Mouse (Mus musculus) heart, postnatal 36 days (tissue): Measurements from ENCODE around the gene Tap1. TPM values are rescaled to one million over a fixed set of nuclear protein-coding genes. Genes with fewer than 3 reads are reported as not detected.
A peak's percentile ranks its signal among the peaks of the same experiment; 100 is the strongest.

Experiments
- DNase-seq, 2 experiments: peaks; one replicate each; pipeline ENCODE4 v3.0.0; 2021 to 2022
- intact Hi-C: fragments of 180-260 bp; cut with DNase I; formaldehyde crosslinking; loops from one replicate; pipeline ENCODE4 v1.15.1; 2025
- total RNA-seq, 2 experiments: library from RNA; stranded (reverse); gene quantifications; 2 replicates each; pipeline ENCODE4 v1.2.3; 2021

Tap1 gene
- total RNA-seq, 2 experiments from 2014 or later, result 4.1 to 7.0 TPM

DNA sequence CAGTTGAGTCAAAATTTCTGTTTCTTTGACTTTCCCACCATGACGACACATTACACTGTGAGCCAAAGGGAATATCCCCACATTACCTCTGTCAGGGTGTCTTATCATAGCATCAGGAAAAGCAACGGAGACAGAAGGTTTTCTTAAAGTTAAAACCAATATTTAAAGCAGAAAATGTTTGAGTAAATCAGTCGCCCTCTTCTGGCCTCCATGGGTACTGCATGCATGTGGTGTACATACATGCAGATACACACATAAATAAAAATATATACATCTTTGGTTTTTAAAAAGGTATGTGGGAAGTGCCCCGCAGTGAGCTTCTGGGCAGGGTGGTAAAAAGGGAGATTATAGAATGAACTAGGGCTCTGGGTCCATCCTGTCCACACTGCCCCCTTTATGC is 10.2 kb upstream of the Tap1 start:
- intact Hi-C loops, result no loop called here
- DNase-seq, result no peak

DNA sequence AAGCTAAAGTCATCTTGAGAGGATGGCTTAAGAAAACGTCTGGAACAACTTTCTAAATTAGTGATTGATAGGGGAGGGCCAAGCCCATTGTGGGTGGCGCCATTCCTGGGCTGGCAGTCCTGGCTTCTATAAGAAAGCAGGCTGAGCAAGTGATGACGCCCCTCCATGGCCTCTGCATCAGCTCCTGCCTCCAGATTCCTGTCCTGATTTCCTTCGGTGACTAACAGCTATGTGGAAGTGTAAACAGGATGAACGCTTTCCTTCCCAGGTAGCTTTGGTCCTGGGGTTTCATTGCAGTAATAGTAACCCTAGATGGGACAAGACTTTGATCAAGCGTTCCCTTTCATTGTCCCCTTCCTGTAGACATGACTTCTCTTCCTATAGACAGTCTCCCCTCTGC is 8.3 kb upstream of the Tap1 start:
- intact Hi-C loops, result no loop called here

DNA sequence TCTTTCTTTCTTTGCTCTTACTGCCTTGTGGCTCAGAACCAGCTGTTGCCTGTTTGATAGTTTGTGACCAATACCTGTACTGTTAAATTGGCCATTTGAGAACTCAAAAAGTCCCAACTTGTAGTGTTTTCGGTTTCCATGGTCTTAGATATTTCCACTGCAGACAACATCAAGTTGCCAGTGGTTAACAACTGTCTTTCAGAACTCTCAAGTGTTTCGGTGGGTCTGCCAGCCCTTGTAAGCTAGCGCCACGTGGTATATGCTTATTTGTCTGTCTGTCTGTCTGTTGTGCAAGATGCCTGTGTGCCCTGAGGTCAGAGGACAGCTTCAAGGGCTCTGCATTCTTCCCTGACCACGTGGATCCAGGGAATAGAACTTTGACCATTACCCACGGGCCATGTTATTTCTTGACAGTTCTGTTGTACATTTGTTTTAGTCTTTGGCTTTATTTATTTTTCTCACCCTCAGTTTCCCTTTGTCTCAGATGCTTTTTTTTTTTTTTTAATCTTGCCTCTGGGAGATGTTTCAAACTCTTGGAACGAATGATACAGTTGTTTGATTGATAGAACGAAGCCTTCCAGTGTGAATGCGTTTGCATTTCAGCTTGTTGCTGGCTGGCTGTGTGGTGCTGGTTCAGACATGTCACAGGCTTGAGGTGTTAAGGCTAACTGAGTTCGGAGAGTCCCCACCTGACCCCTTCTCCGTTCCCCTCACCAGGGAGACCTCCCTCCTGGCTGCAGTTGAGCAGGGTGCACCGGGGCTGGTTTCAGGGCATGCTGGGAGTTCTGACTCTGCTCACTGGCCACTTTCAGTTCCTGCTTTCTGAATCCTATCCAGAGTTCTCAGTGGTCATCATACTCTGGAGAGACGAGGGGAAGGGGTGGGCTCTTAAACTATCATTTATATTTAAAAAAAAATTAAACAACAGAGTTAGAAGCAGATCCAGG is 7.2 kb upstream of the Tap1 start:
- no peak for DNase-seq
- intact Hi-C loops, result no loop called here

More for the DNA sequence above, 8.3 kb upstream of the Tap1 start:
- DNase-seq, result no peak

DNA sequence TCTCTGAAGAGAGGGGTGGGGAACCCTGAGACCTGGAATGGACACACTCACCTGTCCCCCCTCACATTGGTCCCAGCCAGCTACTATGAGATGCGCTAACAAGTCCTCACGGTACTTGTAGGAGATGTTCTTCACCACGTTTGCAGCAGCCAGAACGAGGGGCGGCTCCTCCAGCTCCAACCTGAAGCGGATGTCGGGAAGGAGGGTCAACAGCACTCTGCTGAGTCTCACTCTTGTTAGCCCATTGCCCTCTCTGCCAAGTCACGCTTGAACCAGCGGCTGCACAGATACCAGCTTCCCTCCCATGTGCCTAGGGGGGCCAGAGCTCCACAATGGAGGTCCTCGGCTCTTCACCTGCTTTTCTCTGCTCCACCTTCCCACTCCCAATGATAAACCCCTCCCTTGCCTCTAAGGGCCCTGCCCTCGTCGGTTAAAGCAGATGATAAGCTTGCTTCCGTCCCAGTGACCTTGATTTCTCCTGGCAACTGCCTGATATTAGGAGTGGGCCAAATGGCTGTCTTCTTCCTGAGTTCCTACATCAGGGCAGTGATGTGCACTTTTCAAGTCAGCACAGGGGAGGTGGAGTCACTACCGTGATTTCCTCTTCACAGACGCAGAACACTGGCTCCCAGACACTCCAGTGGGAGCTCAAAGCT is 3.7 kb upstream of the Tap1 start:
- intact Hi-C loops, result no loop called here

DNA sequence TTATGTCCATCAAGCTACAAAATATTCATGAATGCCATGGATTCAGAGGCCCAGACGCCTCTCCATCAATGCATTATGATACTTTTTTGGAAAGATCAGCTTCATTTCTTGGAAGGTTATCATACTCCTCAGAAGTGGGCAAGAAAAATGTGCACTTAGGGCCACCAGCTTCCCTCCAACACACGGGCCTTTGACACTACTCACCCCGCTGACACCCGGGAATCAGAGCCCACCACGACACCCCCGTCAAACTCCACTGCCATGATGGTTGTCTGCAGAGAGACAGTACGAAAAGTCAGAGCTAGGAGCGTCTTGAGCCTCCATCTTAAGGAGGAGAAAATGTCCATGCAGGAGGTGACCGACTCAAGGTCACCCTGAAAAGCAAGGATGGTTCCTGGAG is 1.8 kb upstream of the Tap1 start:
- no peak for DNase-seq
- intact Hi-C loops, result loop anchor here (5.0 kb wide), 1 partner anchor 52 kb away; the partner anchor contains the start of gene H2-Ob

More for the DNA sequence above, 3.7 kb upstream of the Tap1 start:
- DNase-seq, result no peak

DNA sequence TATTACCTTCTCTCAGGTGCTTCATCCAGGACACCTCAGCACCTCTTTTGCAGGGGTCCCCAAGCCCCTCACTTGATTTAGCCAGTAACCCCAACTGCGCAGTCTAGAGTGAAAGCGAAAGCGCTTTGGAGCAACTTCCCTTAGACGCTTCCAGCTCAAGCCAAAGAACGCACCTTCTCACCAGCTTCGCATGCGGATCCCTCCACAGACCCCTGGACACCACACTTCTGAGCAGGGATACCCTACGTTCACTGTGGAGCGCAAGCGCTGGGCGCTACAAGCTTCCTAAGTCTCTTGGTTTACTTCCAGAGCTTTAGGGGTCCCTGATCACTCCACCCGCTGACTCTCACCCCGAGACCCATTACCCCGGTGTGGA is 480 bp upstream of the Tap1 start:
- intact Hi-C loops, result loop anchor here (1.0 to 5.0 kb wide), 4 partner anchors 11 to 50 kb away; partner anchors contain the start of gene H2-Ob
- DNase-seq, result no peak

DNA sequence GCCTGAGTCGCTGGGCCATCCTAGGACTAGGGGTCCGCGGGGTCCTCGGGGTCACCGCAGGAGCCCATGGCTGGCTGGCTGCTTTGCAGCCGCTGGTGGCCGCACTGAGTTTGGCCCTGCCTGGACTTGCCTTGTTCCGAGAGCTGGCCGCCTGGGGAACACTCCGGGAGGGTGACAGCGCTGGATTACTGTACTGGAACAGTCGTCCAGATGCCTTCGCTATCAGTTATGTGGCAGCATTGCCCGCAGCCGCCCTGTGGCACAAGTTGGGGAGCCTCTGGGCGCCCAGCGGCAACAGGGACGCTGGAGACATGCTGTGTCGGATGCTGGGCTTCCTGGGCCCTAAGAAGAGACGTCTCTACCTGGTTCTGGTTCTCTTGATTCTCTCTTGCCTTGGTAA is 657 bp downstream of the Tap1 start:
- intact Hi-C loops, result loop anchor here (5.0 kb wide), 1 partner anchor 49 kb away; the partner anchor contains the start of gene H2-Ob
- DNase-seq, result peak; percentile 44 to 64

DNA sequence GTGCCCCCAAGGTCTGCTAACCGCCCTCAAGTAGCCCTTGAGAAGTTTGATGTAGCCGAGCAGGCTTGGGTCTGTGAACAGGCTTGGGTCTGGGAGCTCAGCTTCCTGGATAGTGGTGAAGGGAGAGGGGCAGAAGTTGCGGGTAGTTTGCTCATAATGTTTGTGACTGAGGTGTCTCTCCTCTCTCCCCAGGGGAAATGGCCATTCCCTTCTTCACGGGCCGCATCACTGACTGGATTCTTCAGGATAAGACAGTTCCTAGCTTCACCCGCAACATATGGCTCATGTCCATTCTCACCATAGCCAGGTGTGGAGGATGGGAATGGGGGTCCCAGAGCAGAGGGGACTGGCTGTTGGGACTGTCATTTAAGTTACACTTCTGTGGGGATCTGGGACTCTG is 1.6 kb downstream of the Tap1 start:
- no peak for DNase-seq
- intact Hi-C loops, result loop anchor here (5.0 kb wide), 1 partner anchor 48 kb away; the partner anchor contains the start of gene H2-Ob

DNA sequence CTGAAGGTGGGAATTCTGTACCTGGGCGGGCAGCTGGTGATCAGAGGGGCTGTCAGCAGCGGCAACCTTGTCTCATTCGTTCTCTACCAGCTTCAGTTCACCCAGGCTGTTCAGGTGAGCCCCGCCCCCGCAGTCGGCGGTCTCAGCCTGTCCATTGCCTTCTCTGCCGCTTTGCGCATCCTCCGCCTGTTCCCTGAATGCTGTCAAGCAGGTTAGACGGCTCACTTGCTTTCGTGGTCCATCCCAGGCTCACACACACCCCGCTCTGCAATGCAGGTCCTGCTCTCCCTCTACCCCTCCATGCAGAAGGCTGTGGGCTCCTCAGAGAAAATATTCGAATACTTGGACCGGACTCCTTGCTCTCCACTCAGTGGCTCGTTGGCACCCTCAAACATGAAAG is 5.5 kb downstream of the Tap1 start:
- intact Hi-C loops, result no loop called here
- DNase-seq, result no peak

DNA sequence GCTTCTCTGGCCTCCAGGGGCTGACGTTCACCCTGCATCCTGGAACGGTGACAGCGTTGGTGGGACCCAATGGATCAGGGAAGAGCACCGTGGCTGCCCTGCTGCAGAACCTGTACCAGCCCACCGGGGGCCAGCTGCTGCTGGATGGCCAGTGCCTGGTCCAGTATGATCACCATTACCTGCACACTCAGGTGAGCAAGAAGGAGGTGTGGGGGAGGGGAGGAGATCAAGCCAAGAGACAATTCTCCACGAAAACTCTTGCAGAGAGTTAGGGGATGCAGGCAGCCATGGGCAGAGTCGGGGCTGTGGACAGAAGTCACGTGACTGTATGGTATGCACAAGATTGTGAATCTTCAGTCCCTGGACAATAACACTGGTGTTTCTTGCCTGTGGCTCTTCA is 6.1 kb downstream of the Tap1 start:
- no peak for DNase-seq
- intact Hi-C loops, result no loop called here

DNA sequence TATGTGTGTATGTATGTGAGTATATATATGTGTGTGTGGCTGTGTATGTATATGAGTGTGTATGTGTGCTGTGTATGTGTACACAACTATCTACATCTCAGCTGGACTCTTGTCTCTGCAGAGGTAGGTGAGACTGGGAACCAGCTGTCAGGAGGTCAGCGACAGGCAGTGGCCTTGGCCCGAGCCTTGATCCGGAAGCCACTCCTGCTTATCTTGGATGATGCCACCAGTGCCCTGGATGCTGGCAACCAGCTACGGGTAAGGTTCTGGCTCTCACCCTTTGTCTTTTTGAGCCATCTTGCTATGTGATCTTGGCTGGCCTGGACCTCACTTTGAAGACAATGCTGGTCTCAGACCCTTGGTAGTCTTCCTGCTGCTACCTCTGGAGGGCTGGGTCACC is 7.4 kb downstream of the Tap1 start:
- intact Hi-C loops, result no loop called here
- DNase-seq, result no peak

DNA sequence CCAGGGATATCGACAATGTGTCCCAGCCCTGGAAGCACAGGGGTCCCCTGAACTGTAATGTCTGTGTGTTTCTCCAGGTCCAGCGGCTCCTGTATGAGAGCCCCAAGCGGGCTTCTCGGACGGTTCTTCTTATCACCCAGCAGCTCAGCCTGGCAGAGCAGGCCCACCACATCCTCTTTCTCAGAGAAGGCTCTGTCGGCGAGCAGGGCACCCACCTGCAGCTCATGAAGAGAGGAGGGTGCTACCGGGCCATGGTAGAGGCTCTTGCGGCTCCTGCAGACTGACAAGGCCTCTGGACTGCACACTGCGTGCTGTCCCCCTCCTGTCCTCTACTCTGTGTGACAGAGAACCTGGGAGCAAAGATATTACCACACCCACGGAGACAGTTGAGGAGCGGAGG is 9.1 kb downstream of the Tap1 start:
- intact Hi-C loops, result no loop called here
- no peak for DNase-seq

DNA sequence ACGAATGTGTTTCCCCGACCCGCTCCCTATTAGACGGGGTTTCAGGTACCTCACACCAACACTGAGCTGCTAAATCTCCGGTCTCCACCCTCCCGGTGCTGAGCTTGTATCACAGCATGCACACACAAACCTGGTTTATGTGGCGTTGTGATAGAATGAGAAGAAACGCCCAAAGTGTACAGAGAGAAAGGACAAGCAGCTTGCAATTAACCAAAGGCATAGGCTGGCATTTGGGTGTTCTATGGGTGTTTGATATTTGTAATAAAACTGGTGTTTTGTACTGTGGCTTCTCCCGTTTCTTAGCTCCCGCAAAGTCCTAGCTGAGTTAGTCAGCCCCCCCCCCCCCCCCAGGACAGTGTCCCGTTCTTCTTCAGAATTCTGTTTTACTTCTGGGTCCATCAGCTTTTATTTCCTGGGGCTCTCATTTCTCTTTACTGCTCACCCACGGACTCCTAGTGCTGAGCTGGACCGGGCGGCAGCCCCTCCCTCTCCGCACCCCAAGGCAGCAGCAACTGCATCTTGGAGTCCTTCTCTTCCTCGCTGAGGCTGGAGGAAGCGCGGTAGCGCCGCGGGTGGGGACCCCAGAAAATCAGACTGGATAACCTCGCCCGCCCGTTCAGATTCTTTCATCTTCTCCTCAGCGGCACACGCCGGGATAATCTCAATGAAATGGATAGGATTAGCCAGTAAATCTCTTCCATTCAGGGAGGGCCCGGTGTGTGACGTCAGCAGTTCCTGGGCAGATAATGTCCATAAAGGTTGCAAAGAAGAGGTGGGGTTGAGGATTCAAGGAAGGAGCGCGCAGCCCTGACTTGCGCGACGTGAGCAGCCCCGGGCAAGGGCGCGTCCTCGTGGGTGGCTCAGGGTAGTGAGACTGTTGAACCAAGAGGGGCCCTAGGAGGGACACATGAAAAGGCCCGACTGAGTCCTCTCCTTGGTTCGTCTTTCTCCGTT is 9.9 kb downstream of the Tap1 start, which contains the start of gene Psmb8:
TSS of gene Psmb8 (plus strand) at position 781 of the 954 bp plus-strand sequence.
- peak; percentile 89 to 91 for DNase-seq
- intact Hi-C loops, result no loop called here

DNA sequence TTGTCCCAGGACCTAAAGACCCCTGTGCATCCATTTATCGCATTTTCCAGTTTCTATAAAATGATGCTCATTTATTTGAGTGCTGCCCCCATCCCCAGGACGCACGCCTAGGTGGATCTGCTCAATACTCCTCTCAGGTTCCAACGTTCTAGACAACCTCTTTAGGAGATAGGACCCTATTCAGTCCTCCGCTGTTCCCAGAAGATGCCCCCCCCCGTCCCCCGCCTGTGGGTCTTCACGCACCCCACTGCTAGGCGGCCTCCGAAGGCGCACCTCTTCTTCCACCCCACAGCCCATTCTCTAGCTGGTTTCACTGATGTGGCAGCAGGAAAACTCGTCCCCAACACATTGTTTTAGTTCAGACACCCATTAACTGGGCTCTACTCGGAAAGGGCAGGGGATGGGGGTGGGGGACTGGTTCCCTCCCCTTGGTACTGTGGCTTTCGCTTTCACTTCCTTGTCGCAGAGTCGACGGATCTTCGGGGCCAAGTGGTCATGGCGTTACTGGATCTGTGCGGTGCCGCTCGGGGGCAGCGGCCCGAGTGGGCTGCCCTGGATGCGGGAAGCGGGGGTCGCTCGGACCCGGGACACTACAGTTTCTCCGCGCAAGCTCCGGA is 10.7 kb downstream of the Tap1 start:
- intact Hi-C loops, result loop anchor here (1.0 kb wide), 1 partner anchor 11 kb away; the partner anchor contains the start of genes Psmb9 and Tap1
- DNase-seq, result peak; percentile 67 to 73

DNA sequence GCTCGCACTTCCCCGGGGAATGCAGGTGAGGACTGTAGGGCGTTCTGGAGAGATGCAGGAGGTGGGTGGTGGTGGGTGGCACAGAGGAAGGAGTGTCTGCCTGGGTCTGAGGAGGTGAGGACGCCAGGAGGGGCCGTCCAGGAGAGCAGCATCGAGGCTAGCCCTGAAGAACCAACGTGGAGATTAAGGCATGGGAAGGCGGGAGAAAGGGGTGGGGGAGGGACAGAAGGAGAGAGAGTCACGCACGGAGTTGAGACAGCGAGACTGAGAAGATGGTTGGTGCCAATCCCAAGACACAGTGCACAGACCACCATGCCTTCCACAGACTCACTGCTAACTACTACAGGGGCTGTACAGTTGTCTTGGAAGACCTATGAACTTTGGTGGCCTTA is 11.2 kb downstream of the Tap1 start:
- intact Hi-C loops, result loop anchor here (1.0 kb wide), 1 partner anchor 11 kb away; the partner anchor contains the start of genes Psmb9 and Tap1
- no peak for DNase-seq

DNA sequence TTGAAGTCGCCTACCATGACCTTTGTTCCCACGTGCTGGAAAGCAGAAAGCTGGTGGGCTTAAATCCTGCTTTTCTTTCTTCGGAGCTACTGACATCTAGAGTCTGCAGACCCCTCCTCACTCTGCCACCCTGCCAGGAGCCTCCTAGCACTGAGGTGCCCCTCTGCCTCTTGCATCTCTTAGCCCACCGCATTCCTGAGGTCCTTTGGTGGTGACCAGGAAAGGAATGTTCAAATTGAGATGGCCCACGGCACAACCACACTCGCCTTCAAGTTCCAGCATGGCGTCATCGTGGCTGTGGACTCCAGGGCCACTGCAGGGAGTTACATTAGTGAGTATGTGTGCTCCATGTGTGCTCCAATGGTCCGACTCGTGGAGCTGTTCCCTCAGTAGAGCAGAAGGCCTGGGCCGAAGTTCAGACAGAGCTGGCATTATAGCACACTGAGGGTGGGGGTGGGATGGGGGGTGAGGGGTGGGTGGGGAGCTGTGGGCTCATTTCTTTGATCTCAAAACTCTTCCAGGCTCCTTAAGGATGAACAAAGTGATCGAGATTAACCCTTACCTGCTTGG is 11.8 kb downstream of the Tap1 start:
- intact Hi-C loops, result no loop called here
- no peak for DNase-seq

DNA sequence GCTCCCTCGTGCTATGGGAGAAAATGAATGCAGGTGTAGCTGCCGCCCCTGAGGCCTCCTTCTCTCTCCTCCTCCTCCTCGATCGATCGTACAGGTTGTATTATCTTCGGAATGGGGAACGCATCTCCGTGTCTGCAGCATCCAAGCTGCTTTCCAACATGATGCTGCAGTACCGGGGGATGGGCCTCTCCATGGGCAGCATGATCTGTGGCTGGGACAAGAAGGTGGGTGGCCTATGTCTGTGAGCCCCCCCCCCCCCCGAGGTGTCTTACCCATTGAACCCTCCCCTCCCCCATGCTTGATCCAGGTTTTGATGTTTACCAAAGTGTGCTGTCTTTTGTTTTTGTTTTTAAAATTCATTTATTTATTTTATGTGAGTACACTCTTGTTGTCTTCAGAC is 12.7 kb downstream of the Tap1 start:
- no peak for DNase-seq

DNA sequence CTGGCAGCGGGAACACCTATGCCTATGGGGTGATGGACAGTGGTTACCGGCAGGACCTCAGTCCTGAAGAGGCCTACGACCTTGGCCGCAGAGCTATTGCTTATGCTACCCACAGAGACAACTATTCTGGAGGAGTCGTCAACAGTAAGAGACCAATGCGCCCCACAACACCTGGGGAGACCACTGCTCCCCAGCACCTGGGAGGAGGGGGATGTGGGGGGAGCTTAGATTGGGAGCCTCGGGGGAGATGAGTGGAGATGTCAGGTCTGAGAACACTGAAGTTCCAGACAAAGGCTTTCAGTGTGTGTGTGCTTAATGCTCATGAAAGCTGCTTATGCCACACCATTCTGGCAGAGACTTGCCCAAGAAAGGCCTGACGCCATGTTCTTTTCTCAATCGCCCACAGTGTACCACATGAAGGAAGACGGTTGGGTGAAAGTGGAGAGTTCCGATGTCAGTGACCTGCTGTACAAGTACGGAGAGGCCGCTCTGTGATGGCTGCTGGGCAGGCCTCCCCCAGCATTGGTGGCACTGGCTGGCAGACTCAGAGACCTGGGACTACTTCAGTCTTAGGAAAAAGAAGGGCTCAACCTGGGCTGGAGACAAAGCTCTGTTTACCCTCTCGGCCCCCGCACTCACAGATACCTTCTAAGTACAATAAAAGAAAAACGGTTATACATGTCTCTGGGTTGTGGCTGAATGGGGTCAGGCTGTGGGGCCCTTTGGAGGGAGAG is 13.6 kb downstream of the Tap1 start:
- no peak for DNase-seq
- intact Hi-C loops, result no loop called here

More for the DNA sequence above, 12.7 kb downstream of the Tap1 start:
- intact Hi-C loops, result no loop called here
